Mouse (Mus musculus) stomach, postnatal 0 days (tissue): Measurements from ENCODE around the gene Galnt6.
A peak's percentile ranks its signal among the peaks of the same experiment; 100 is the strongest.

Experiments
- CTCF ChIP-seq: IDR thresholded peaks from 2 replicates; pipeline ENCODE4 v1.5.1; 2016; ENCODE audit warnings: antibody characterized with exemption, low read depth, mild to moderate bottlenecking, moderate library complexity
- EP300 ChIP-seq: optimal IDR thresholded peaks from 2 replicates; pipeline ENCODE3; 2016; ENCODE audit warnings: antibody characterized with exemption

- TF ChIP-seq CTCF (peak; percentile 44), EP300 (no peak)
These were observed 10.6 kb downstream of the Galnt6 start for GRCm38 (mm10) chr15:100718572-100718971.
